Mouse (Mus musculus): ENCODE results near the gene Nadsyn1. TPM values are rescaled to one million over a fixed set of nuclear protein-coding genes. Genes with fewer than 3 reads are reported as not detected.

The Nadsyn1 gene
- polyA plus RNA-seq, 1 experiment from 2014 or later, result 7.0 TPM

DNA sequence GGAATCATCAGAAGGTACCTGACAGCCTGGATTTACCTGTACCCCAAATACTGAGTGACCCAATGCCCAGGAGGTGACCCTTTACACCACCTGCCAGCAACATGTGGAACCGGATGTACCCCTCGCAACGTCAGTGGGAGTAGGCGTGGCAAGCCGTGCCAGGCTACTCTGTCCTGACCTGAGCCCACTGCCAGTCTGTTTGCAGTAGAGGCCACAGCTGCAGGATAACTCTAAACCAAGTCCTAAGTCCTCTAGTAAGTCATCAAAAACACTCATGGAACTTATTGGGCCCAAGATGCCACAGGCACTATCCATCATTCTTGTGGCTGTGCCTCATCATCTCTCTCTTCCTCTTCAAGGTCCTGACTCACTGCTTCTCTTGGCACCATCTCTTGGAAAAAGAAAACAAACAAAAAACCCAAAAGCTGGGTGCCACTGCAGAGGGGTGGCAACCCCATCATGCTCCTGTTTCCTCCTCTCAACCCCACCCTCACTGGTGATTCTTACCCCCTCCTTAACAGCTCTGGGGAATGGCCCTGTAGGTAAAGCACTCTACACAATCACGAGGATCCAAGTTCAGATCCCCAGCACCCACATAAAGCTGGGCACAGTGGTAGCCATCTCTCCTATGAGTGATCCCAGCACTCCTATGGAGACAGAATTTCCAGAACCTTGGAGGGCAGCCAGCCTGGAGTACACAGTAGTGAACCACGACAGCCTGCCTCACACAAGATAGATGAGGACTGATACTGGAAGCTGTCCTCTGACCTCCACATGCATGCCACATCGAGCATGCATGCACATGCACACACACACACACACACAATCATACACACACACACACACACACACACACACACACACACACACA is 21.2 kb downstream of the Nadsyn1 start:
- Histone ChIP-seq H3K4me3 (replicated peaks) (no peak overlapping the region), H3K4me1 (replicated peaks) (no peaks in the 10 kb centered on the region), H3K27ac (no peak overlapping the region), H3K27me3 (no peaks in the 10 kb centered on the region), H3K9me3 (replicated peaks) (no peaks in the 10 kb centered on the region), H3K36me3 (peaks cover 75% of the 10 kb centered on the region), H3K4me2 (no peak overlapping the region), H3K9ac (no peak overlapping the region)
- no peak for DNase-seq
- ATAC-seq (ENCODE audit: low read depth), result no peak
- WGBS (ENCODE audit: insufficient replicate concordance), result 77% methylated on average over 8 of the region's 8 CpGs

DNA sequence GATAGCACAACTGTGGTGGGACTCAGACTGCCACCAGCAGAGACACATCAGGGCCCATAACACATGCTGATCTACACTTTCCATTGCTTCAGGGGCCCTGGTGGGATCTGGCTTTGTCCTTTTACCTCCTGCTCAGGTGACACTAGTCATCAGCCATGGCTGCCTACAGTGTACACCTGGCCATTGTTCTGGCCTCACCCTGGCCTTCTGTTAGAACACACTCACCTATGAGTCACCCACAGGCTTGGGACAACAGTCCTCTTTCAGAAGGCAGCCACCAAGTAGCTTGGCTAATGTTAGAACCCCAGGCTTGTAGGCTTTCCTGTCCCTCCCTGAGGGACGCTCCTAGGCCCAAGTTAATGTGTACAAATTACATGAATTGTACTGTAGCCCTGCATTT is 21.9 kb downstream of the Nadsyn1 start:
- no peak overlapping the region for H3K9ac ChIP-seq
- no peaks in the 10 kb centered on the region for H3K27me3 ChIP-seq
- H3K4me1 ChIP-seq (replicated peaks), result no peaks in the 10 kb centered on the region
- WGBS (ENCODE audit: insufficient replicate concordance), result 74% methylated on average over 1 of the region's 1 CpGs
- ATAC-seq (ENCODE audit: low read depth), result no peak
- no peaks in the 10 kb centered on the region for H3K9me3 ChIP-seq (replicated peaks)
- no peak overlapping the region for H3K27ac ChIP-seq
- H3K36me3 ChIP-seq, result peaks cover 71% of the 10 kb centered on the region
- DNase-seq, result no peak
- H3K4me2 ChIP-seq, result no peak overlapping the region
- no peak overlapping the region for H3K4me3 ChIP-seq (replicated peaks)

DNA sequence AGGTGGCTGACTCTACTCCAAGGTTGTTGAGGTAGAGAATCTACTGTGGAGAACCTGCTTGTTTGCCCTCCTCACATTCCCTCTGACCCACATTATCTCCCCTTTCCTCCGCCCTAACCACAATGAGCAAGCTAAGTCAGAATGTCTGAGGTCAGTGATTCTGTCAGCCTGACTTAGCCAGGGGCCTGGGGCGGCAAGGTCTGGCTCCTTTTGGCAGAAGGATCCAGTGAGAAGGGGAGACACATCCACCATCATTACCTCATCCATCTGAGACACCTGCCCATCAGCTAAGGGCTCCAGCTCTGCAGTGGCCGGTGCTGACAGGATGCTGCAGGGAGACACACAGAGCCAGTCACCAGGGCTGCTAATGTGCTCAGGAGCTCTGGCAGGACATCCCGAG is 23.9 kb downstream of the Nadsyn1 start:
- no peak for DNase-seq
- Histone ChIP-seq H3K9ac (no peak overlapping the region), H3K4me2 (no peak overlapping the region), H3K36me3 (peaks cover 60% of the 10 kb centered on the region), H3K9me3 (replicated peaks) (no peaks in the 10 kb centered on the region), H3K4me3 (replicated peaks) (no peak overlapping the region), H3K27me3 (no peaks in the 10 kb centered on the region), H3K27ac (no peak overlapping the region), H3K4me1 (replicated peaks) (no peaks in the 10 kb centered on the region)
- 67% methylated on average over 4 of the region's 4 CpGs for WGBS (ENCODE audit: insufficient replicate concordance)
- ATAC-seq (ENCODE audit: low read depth), result no peak

DNA sequence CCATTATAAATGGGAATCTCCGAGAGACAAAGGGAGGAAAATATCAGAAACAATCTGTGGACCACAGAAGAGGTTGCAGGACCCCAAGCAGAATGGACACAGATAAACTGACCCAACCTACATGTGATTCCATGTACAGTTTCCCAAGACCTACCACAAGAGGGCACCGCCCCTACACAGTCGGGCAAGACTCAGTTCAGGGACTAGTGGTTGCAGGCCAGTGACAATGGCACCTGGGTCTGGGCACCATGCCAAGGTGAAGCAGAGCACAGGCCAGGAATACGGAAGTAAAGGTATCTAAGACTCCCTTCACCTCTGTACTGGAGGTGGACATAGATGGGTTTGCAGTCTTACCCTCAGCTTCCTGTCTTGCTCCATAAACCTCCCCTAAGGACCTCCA is 29.5 kb downstream of the Nadsyn1 start:
- H3K36me3 ChIP-seq, result peaks cover 23% of the 10 kb centered on the region
- H3K4me3 ChIP-seq (replicated peaks), result no peak overlapping the region
- peaks cover 12% of the 10 kb centered on the region; the same call in 1 of the 2 replicates for H3K4me1 ChIP-seq (replicated peaks)
- no peak overlapping the region for H3K4me2 ChIP-seq
- no peaks in the 10 kb centered on the region for H3K27me3 ChIP-seq
- no peak overlapping the region for H3K9ac ChIP-seq
- no peak overlapping the region for H3K27ac ChIP-seq
- no peaks in the 10 kb centered on the region for H3K9me3 ChIP-seq (replicated peaks)
- 35% methylated on average over 4 of the region's 4 CpGs for WGBS (ENCODE audit: insufficient replicate concordance)
- ATAC-seq (ENCODE audit: low read depth), result peak; percentile 46; the same call in 1 of the 2 replicates
- no peak for DNase-seq

DNA sequence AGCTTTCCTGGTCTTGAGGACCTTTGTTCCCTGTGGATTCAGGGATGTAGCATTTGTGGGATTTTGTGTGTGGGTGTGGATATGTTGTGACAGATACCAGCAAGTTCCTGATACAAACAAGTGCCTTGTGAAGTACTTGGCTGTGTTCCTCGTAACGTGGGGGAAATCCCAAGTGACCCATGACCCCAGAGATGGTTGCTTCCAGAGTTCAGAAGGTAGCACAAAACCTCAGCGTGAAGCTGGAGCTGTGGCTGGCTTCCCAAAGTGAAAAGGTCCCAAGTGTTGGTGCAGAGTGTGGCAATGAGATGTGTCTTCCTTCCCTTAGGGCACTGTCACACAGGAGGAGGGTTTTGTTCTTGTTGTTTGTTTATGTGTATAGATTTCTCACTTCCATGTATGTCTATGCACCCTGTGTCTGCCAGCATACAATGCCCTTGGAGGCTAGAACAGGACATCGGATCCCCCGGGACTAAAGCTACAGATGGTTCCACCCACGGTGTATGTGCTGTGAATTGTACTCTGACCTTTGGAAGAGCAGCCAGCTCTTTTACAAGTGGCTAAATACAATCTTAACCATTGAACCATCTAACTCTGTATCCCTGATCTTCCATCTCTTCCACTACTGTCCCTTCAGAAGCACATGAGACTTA is 30.2 kb downstream of the Nadsyn1 start:
- no peak overlapping the region for H3K4me2 ChIP-seq
- H3K27me3 ChIP-seq, result no peaks in the 10 kb centered on the region
- DNase-seq (no peak), ATAC-seq (ENCODE audit: low read depth) (peak; percentile 54)
- 0 out of 2 replicates have a peak overlapping the region, but pooled peaks have one; percentile 10 for H3K27ac ChIP-seq
- peaks cover 18% of the 10 kb centered on the region; the same call in 1 of the 2 replicates for H3K36me3 ChIP-seq
- H3K4me1 ChIP-seq (replicated peaks), result peaks cover 12% of the 10 kb centered on the region; the same call in 1 of the 2 replicates
- WGBS (ENCODE audit: insufficient replicate concordance), result 57% methylated on average over 6 of the region's 6 CpGs
- H3K9ac ChIP-seq, result no peak overlapping the region
- H3K9me3 ChIP-seq (replicated peaks), result no peaks in the 10 kb centered on the region
- H3K4me3 ChIP-seq (replicated peaks), result no peak overlapping the region

DNA sequence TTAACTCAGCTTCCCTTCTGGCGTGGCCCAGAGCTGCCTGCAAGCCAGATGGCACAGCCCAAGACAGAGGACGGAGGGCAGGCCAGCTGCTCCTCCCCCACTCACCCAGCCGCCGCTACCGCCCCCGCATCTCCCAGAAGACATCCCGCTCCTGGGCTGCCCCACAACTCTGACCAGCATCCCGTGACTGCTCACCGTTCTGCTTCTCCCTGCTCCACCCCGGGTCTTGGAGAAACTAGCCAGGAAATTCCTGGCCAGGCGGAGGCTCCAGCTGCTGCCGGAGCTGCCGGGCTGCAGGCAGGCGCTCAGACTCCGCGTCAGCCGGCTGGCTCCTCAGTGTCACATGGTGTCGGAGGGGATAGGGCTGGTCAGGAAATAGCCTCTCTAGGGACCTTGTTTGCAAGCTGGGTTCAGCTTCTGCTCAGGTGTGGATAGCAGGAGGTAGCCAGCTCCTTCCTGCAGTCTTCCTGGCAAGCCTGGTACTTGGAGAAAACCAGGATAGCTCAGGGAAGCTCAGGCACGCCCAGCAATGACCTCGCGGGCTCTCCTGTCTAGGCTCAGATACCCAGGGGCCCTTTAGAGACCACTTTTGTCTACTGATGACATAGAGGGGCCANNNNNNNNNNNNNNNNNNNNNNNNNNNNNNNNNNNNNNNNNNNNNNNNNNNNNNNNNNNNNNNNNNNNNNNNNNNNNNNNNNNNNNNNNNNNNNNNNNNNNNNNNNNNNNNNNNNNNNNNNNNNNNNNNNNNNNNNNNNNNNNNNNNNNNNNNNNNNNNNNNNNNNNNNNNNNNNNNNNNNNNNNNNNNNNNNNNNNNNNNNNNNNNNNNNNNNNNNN is 38.4 kb downstream of the Nadsyn1 start, which contains the start of gene Mrgpre:
Mrgpre (minus strand) TSS at position 505 of the 834 bp plus-strand sequence.
- Histone ChIP-seq H3K4me3 (replicated peaks) (peak within 1 kb of the TSS; percentile 41), H3K4me2 (peak within 1 kb of the TSS; percentile 56), H3K27me3 (peaks cover 22% of the 10 kb centered on the region), H3K9ac (0 out of 2 replicates have a peak within 1 kb of the TSS, but pooled peaks have one; percentile 3), H3K9me3 (replicated peaks) (no peaks in the 10 kb centered on the region), H3K36me3 (no peaks in the 10 kb centered on the region), H3K4me1 (replicated peaks) (peaks cover 12% of the 10 kb centered on the region), H3K27ac (no peak within 1 kb of the TSS)
- ATAC-seq (ENCODE audit: low read depth), result peak; percentile 46
- 5% methylated on average over 20 of the region's 21 CpGs for WGBS (ENCODE audit: insufficient replicate concordance)
- DNase-seq, result no peak

DNA sequence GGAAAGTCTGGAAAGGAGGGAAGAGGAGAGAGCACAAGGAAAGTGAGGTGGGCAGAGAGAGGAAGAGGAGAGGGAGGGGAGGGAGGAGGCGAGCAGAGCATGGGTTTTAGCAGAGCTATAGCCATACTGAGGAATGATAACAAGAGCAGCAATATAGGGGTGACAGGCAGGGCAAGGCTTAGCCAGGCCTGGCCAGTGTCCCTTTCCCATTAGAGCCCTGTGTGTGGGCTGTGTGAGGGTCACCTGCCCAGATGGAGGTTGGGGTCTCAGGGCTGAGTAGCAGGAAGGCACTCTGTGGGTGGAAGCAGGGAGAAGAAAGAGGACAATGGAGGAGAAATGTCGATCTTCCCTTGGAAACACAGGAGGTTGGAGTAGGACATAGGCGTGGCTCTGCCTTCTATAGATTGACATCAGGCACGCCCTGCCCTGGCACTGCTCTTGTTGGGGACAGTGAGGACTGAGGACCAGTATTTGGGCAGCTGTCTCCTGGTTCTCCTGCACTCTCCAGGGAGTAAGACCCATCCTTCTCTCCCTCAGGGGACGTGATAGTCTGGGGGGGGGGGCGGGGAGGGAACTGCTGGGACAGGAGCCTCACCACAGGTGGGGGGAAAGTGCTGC is 39.2 kb downstream of the Nadsyn1 start:
- Histone ChIP-seq H3K27me3 (peaks cover 22% of the 10 kb centered on the region), H3K27ac (no peak overlapping the region), H3K9ac (0 out of 2 replicates have a peak overlapping the region, but pooled peaks have one; percentile 3), H3K4me3 (replicated peaks) (peak overlapping the region; percentile 41), H3K4me2 (peak overlapping the region; percentile 56), H3K36me3 (no peaks in the 10 kb centered on the region), H3K9me3 (replicated peaks) (no peaks in the 10 kb centered on the region), H3K4me1 (replicated peaks) (peaks cover 15% of the 10 kb centered on the region)
- DNase-seq, result no peak
- WGBS (ENCODE audit: insufficient replicate concordance), result 14% methylated on average over 6 of the region's 6 CpGs
- peak; percentile 32; the same call in 1 of the 2 replicates for ATAC-seq (ENCODE audit: low read depth)

DNA sequence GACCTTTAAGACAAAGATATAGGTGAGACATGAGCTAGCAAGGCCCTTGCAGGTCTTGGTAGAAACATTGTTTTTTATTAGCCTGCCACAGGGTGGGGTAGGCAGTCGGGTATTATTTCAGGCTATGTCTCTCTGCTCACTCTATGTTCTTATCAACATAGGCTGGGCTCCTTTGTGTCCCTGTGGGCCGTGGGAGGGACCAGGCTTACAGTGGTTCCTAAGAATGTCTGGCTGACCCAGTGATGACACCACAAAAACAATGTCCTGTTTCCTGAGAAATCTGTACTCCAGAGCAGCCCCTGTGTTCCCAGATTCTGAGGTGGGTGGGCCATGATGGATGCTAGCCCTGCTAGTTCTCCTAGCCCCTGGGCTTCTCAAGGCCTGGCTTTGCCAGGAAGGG is 45.3 kb downstream of the Nadsyn1 start:
- Histone ChIP-seq H3K27me3 (0 out of 2 replicates have a peak, but pooled peaks cover 5% of the 10 kb centered on the region), H3K9ac (no peak overlapping the region), H3K36me3 (no peaks in the 10 kb centered on the region), H3K4me3 (replicated peaks) (no peak overlapping the region), H3K27ac (no peak overlapping the region), H3K9me3 (replicated peaks) (no peaks in the 10 kb centered on the region), H3K4me2 (no peak overlapping the region), H3K4me1 (replicated peaks) (peaks cover 10% of the 10 kb centered on the region; the same call in 1 of the 2 replicates)
- ATAC-seq (ENCODE audit: low read depth), result no peak
- no peak for DNase-seq
- WGBS (ENCODE audit: insufficient replicate concordance), result 21% methylated on average over 2 of the region's 2 CpGs

DNA sequence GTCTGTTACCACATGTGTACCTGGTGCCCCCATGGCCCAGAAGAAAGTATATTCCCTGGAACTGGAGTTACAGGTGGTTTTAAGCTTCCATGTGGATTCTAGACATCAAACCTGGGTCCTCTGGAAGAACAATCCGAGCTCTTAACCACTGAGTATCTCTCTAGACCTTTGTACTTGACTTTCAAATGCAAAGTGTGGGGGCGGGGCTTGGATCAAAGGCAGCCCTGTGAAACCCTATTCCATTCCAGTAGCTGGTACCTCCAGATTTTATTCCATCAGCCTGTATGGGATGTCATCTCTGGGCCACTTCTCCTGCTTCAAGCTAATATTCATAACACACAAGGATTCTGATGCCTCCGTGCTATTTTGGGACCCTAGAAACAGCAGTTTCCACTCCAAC is 46.5 kb downstream of the Nadsyn1 start:
- Histone ChIP-seq H3K9me3 (replicated peaks) (no peaks in the 10 kb centered on the region), H3K36me3 (no peaks in the 10 kb centered on the region), H3K4me3 (replicated peaks) (no peak overlapping the region), H3K9ac (no peak overlapping the region), H3K27ac (no peak overlapping the region; the same call in 1 of the 2 replicates), H3K4me2 (no peak overlapping the region), H3K27me3 (no peaks in the 10 kb centered on the region), H3K4me1 (replicated peaks) (peaks cover 10% of the 10 kb centered on the region; the same call in 1 of the 2 replicates)
- 27% methylated on average over 3 of the region's 3 CpGs for WGBS (ENCODE audit: insufficient replicate concordance)
- no peak for DNase-seq
- ATAC-seq (ENCODE audit: low read depth), result peak; percentile 50; the same call in 1 of the 2 replicates

DNA sequence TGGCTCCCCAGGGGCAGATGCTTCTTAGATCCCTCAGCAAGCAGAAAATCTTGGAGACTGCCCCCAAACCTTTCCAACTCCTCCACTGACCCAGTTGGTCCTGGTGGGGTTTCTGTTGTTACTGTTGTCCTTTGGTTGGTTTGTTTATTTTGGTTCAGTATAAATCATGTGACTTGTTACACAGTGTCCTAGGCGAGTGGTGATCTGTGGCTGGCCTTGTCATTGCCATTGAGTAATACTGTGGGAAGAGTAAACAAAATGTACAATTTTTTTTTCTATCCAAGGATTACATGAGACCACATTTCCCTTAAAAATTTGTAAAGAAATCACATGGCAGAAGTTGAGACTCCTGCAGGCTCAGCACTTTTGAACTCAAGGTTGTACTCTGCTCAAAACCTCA is 53.2 kb downstream of the Nadsyn1 start:
- H3K27me3 ChIP-seq, result peaks cover 29% of the 10 kb centered on the region
- H3K27ac ChIP-seq, result no peak overlapping the region
- ATAC-seq (ENCODE audit: low read depth) (no peak), DNase-seq (no peak)
- H3K36me3 ChIP-seq, result no peaks in the 10 kb centered on the region
- no peaks in the 10 kb centered on the region for H3K9me3 ChIP-seq (replicated peaks)
- WGBS (ENCODE audit: insufficient replicate concordance), result 29% methylated on average over 1 of the region's 1 CpGs
- H3K9ac ChIP-seq, result no peak overlapping the region
- H3K4me2 ChIP-seq, result no peak overlapping the region
- H3K4me1 ChIP-seq (replicated peaks), result no peaks in the 10 kb centered on the region; the same call in 1 of the 2 replicates
- no peak overlapping the region for H3K4me3 ChIP-seq (replicated peaks)
